Mouse (Mus musculus): ENCODE measurements around the gene Acat2.

GRCm38 (mm10) chr17:12915881-12916583 lies 44.5 kb downstream of the Acat2 start, which contains the start of gene Mrpl18:
- peak; percentile 74; the same call in 1 of the 2 replicates for TF ChIP-seq POLR2A (IDR thresholded peaks at IDR 0.05; ENCODE audit: insufficient read depth, low read depth, low read length)
- no peak for TF ChIP-seq CTCF (IDR thresholded peaks at IDR 0.05; ENCODE audit: insufficient read depth, low read depth, low read length)
